Mouse (Mus musculus) hindbrain, embryonic 10.5 days (tissue): ENCODE measurements around the gene Fam241b. TPM values are rescaled to one million over a fixed set of nuclear protein-coding genes. Genes with fewer than 3 reads are reported as not detected.

Source experiments
- DNase-seq: peaks from one replicate; pipeline ENCODE4 v3.0.0-alpha.2; 2017; ENCODE audit warnings: low spot score
- H3K27ac ChIP-seq: fragments of 300-500 bp; sonication (generic); 2 replicates; pipeline ENCODE4 v1.5.1; 2016; ENCODE audit warnings: mild to moderate bottlenecking, moderate library complexity
- H3K27me3 ChIP-seq: fragments of 300-500 bp; sonication (generic); 2 replicates; pipeline ENCODE4 v1.6.1; 2016; ENCODE audit warnings: mild to moderate bottlenecking; ENCODE audit not compliant: poor library complexity, insufficient read depth, severe bottlenecking
- H3K36me3 ChIP-seq: fragments of 300-500 bp; sonication (generic); 2 replicates; pipeline ENCODE4 v1.6.1; 2016; ENCODE audit warnings: mild to moderate bottlenecking, moderate library complexity
- H3K4me1 ChIP-seq: fragments of 300-500 bp; sonication (generic); replicated peaks from 2 replicates; pipeline ENCODE4 v1.6.1; 2016; ENCODE audit warnings: mild to moderate bottlenecking
- H3K4me3 ChIP-seq: fragments of 300-500 bp; sonication (generic); 2 replicates; pipeline ENCODE4 v1.5.1; 2016; ENCODE audit warnings: mild to moderate bottlenecking, moderate library complexity
- H3K9me3 ChIP-seq: fragments of 300-500 bp; sonication (generic); 2 replicates; pipeline ENCODE4 v1.6.1; 2016; ENCODE audit warnings: mild to moderate bottlenecking, moderate library complexity
- WGBS: fragments of 180-500 bp; shearing (Covaris S2); methylation state at CpG from one replicate; pipeline ENCODE4 v1.1.7; 2016; 5-methylcytosine and 5-hydroxymethylcytosine counted together
- polyA plus RNA-seq: library from polyadenylated mRNA; unstranded; fragments of >200 nt; fragmentation: Nextera tagmentation; extraction: Ambion mirVana; gene quantifications from 2 replicates; pipeline ENCODE4 v1.2.1, GENCODE M21; 2016

The Fam241b gene
- polyA plus RNA-seq, 1 experiment from 2014 or later = 22.7 TPM

- peak; percentile 64 for DNase-seq
- peaks cover 40% of the 10 kb centered on the region for H3K4me1 ChIP-seq
- H3K4me3 ChIP-seq = no peak overlapping the region
- no peaks in the 10 kb centered on the region for H3K36me3 ChIP-seq
- peaks cover 74% of the 10 kb centered on the region for H3K27me3 ChIP-seq
- peak overlapping the region; percentile 81 for H3K27ac ChIP-seq
- peaks cover 4% of the 10 kb centered on the region; the same call in 1 of the 2 replicates for H3K9me3 ChIP-seq
- WGBS = 2% methylated on average over 9 of the region's 9 CpGs
These were observed 29.3 kb upstream of the Fam241b start for GRCm38 (mm10) chr10:62172841-62173553.

- no peak for DNase-seq
- WGBS = 43% methylated on average over 10 of the region's 10 CpGs
- peak overlapping the region; percentile 62; the same call in 1 of the 2 replicates for H3K27ac ChIP-seq
These were observed 18.7 kb upstream of the Fam241b start for GRCm38 (mm10) chr10:62162410-62162809.

GRCm38 (mm10) chr10:62149929-62150328 lies 6.2 kb upstream of the Fam241b start:
- no peak overlapping the region for H3K4me3 ChIP-seq
- H3K4me1 ChIP-seq = peaks cover 56% of the 10 kb centered on the region
- peak; percentile 68 for DNase-seq
- H3K36me3 ChIP-seq = no peaks in the 10 kb centered on the region
- peaks cover 68% of the 10 kb centered on the region for H3K27me3 ChIP-seq
- H3K27ac ChIP-seq = peak overlapping the region; percentile 81
- 0 out of 2 replicates have a peak, but pooled peaks cover 6% of the 10 kb centered on the region for H3K9me3 ChIP-seq
- 20% methylated on average over 7 of the region's 7 CpGs for WGBS

More at GRCm38 (mm10) chr10:62162410-62162809, 18.7 kb upstream of the Fam241b start:
- H3K36me3 ChIP-seq = no peaks in the 10 kb centered on the region
- 0 out of 2 replicates have a peak, but pooled peaks cover 5% of the 10 kb centered on the region for H3K9me3 ChIP-seq
- H3K27me3 ChIP-seq = peaks cover 21% of the 10 kb centered on the region
- H3K4me1 ChIP-seq = peaks cover 16% of the 10 kb centered on the region
- no peak overlapping the region for H3K4me3 ChIP-seq

GRCm38 (mm10) chr10:62147466-62148248 lies 3.9 kb upstream of the Fam241b start:
- Histone ChIP-seq H3K4me3 (no peak overlapping the region), H3K27me3 (peaks cover 79% of the 10 kb centered on the region), H3K27ac (peak overlapping the region; percentile 3; the same call in 1 of the 2 replicates), H3K9me3 (no peaks in the 10 kb centered on the region), H3K36me3 (no peaks in the 10 kb centered on the region), H3K4me1 (peaks cover 68% of the 10 kb centered on the region)
- WGBS = 51% methylated on average over 12 of the region's 12 CpGs
- DNase-seq = no peak

GRCm38 (mm10) chr10:62145957-62146356 lies 2.2 kb upstream of the Fam241b start:
- WGBS = 51% methylated on average over 5 of the region's 5 CpGs
- H3K27me3 ChIP-seq = peaks cover 74% of the 10 kb centered on the region

GRCm38 (mm10) chr10:62138040-62138439 lies 5.7 kb downstream of the Fam241b start:
- H3K27ac ChIP-seq = no peak overlapping the region
- H3K9me3 ChIP-seq = no peaks in the 10 kb centered on the region
- peaks cover 39% of the 10 kb centered on the region for H3K4me1 ChIP-seq
- WGBS = 26% methylated on average over 3 of the region's 3 CpGs
- no peak overlapping the region for H3K4me3 ChIP-seq
- no peaks in the 10 kb centered on the region for H3K36me3 ChIP-seq
- peaks cover 78% of the 10 kb centered on the region for H3K27me3 ChIP-seq
- no peak for DNase-seq

More at GRCm38 (mm10) chr10:62145957-62146356, 2.2 kb upstream of the Fam241b start:
- DNase-seq = no peak
- Histone ChIP-seq H3K36me3 (no peaks in the 10 kb centered on the region), H3K9me3 (no peaks in the 10 kb centered on the region), H3K4me3 (no peak overlapping the region), H3K27ac (peak overlapping the region; percentile 19; the same call in 1 of the 2 replicates), H3K4me1 (peaks cover 67% of the 10 kb centered on the region)

- peaks cover 48% of the 10 kb centered on the region for H3K4me1 ChIP-seq
- H3K36me3 ChIP-seq = no peaks in the 10 kb centered on the region
- H3K27me3 ChIP-seq = peaks cover 86% of the 10 kb centered on the region
- DNase-seq = no peak
- H3K4me3 ChIP-seq = no peak overlapping the region
- 3% methylated on average over 4 of the region's 4 CpGs for WGBS
- no peaks in the 10 kb centered on the region for H3K9me3 ChIP-seq
- peak overlapping the region; percentile 29; the same call in 1 of the 2 replicates for H3K27ac ChIP-seq
These were observed 6.6 kb downstream of the Fam241b start for GRCm38 (mm10) chr10:62137150-62137549.

GRCm38 (mm10) chr10:62135696-62136470 lies 7.8 kb downstream of the Fam241b start:
- 2% methylated on average over 8 of the region's 8 CpGs for WGBS
- H3K4me3 ChIP-seq = peak overlapping the region; percentile 7; the same call in 1 of the 2 replicates
- H3K27ac ChIP-seq = no peak overlapping the region
- peaks cover 54% of the 10 kb centered on the region for H3K4me1 ChIP-seq
- no peak for DNase-seq
- no peaks in the 10 kb centered on the region for H3K36me3 ChIP-seq
- H3K9me3 ChIP-seq = no peaks in the 10 kb centered on the region
- H3K27me3 ChIP-seq = peaks cover 90% of the 10 kb centered on the region

- Histone ChIP-seq H3K4me1 (peaks cover 73% of the 10 kb centered on the region), H3K27ac (peak within 1 kb of the TSS; percentile 67), H3K27me3 (peaks cover 100% of the 10 kb centered on the region)
These were observed 10.9 kb downstream of the Fam241b start, which contains the start of gene Neurog3 for GRCm38 (mm10) chr10:62132691-62133281. TSS of gene Neurog3 (plus strand) at chr10:62133090.

GRCm38 (mm10) chr10:62128316-62128951 lies 15.3 kb downstream of the Fam241b start:
- no peak for DNase-seq
- Histone ChIP-seq H3K9me3 (no peaks in the 10 kb centered on the region), H3K4me3 (no peak overlapping the region), H3K27ac (no peak overlapping the region), H3K27me3 (peaks cover 79% of the 10 kb centered on the region), H3K36me3 (no peaks in the 10 kb centered on the region), H3K4me1 (peaks cover 38% of the 10 kb centered on the region)
- 1% methylated on average over 32 of the region's 32 CpGs for WGBS

More at GRCm38 (mm10) chr10:62132691-62133281, 10.9 kb downstream of the Fam241b start, which contains the start of gene Neurog3:
- 1% methylated on average over 29 of the region's 29 CpGs for WGBS
- Histone ChIP-seq H3K9me3 (no peaks in the 10 kb centered on the region), H3K36me3 (no peaks in the 10 kb centered on the region), H3K4me3 (peak within 1 kb of the TSS; percentile 49)
- peak; percentile 47 for DNase-seq

GRCm38 (mm10) chr10:62127711-62128231 lies 15.9 kb downstream of the Fam241b start:
- Histone ChIP-seq H3K4me1 (peaks cover 31% of the 10 kb centered on the region), H3K4me3 (no peak overlapping the region), H3K36me3 (no peaks in the 10 kb centered on the region), H3K27me3 (peaks cover 72% of the 10 kb centered on the region), H3K9me3 (no peaks in the 10 kb centered on the region), H3K27ac (no peak overlapping the region)
- no peak for DNase-seq
- WGBS = 40% methylated on average over 21 of the region's 21 CpGs
